Mouse (Mus musculus) heart, embryonic 11.5 days (tissue): ENCODE data around the gene Hook2. TPM values are rescaled to one million over a fixed set of nuclear protein-coding genes. Genes with fewer than 3 reads are reported as not detected.

Experiments used
- ATAC-seq: fragments of 200-750 bp; cut with Nextera tagmentation; replicated peaks from 2 replicates; pipeline ENCODE4 v1.8.0; 2017; ENCODE audit warnings: moderate library complexity; ENCODE audit not compliant: insufficient number of reproducible peaks, low FRiP score, low TSS enrichment
- H3K27ac ChIP-seq: fragments of 300-500 bp; sonication (generic); 2 replicates; pipeline ENCODE4 v1.5.1; 2014; ENCODE audit warnings: mild to moderate bottlenecking, low read depth, low read length
- H3K27me3 ChIP-seq: fragments of 300-500 bp; sonication (generic); 2 replicates; pipeline ENCODE4 v1.6.1; 2014; ENCODE audit warnings: mild to moderate bottlenecking, low read length, mixed read lengths; ENCODE audit not compliant: control insufficient read depth, insufficient read depth
- H3K36me3 ChIP-seq: fragments of 300-500 bp; sonication (generic); 2 replicates; pipeline ENCODE4 v1.6.1; 2014; ENCODE audit warnings: mild to moderate bottlenecking, low read length, moderate library complexity, mixed read lengths; ENCODE audit not compliant: control insufficient read depth, insufficient read depth
- H3K4me1 ChIP-seq: fragments of 300-500 bp; sonication (generic); 2 replicates; pipeline ENCODE4 v1.6.1; 2014; ENCODE audit warnings: low read length; ENCODE audit not compliant: control insufficient read depth, insufficient read depth
- H3K4me2 ChIP-seq: fragments of 300-500 bp; sonication (generic); 2 replicates; pipeline ENCODE4 v1.6.1; 2014; ENCODE audit warnings: mild to moderate bottlenecking, moderate library complexity
- H3K4me3 ChIP-seq: fragments of 300-500 bp; sonication (generic); 2 replicates; pipeline ENCODE4 v1.5.1; 2014; ENCODE audit warnings: low read depth, low read length
- H3K9ac ChIP-seq: fragments of 300-500 bp; sonication (generic); 2 replicates; pipeline ENCODE4 v1.6.1; 2014; ENCODE audit warnings: mild to moderate bottlenecking, low read depth, low read length, moderate library complexity
- H3K9me3 ChIP-seq: fragments of 300-500 bp; sonication (generic); replicated peaks from 2 replicates; pipeline ENCODE4 v1.6.1; 2016; ENCODE audit warnings: low read length; ENCODE audit not compliant: control insufficient read depth
- WGBS: fragments of 180-500 bp; shearing (Covaris S2); extraction: QIAGEN DNeasy Blood & Tissue Kit; methylation state at CpG from one replicate; pipeline ENCODE4 v1.1.7; 2014; ENCODE audit not compliant: insufficient replicate concordance; 5-methylcytosine and 5-hydroxymethylcytosine counted together
- polyA plus RNA-seq: library from polyadenylated mRNA; unstranded; fragments of >200 nt; fragmentation: Nextera tagmentation; extraction: Ambion mirVana; gene quantifications from 2 replicates; pipeline ENCODE4 v1.2.1, GENCODE M21; 2014

Hook2 gene
- polyA plus RNA-seq, 1 experiment from 2014 or later: 7.1 TPM

DNA sequence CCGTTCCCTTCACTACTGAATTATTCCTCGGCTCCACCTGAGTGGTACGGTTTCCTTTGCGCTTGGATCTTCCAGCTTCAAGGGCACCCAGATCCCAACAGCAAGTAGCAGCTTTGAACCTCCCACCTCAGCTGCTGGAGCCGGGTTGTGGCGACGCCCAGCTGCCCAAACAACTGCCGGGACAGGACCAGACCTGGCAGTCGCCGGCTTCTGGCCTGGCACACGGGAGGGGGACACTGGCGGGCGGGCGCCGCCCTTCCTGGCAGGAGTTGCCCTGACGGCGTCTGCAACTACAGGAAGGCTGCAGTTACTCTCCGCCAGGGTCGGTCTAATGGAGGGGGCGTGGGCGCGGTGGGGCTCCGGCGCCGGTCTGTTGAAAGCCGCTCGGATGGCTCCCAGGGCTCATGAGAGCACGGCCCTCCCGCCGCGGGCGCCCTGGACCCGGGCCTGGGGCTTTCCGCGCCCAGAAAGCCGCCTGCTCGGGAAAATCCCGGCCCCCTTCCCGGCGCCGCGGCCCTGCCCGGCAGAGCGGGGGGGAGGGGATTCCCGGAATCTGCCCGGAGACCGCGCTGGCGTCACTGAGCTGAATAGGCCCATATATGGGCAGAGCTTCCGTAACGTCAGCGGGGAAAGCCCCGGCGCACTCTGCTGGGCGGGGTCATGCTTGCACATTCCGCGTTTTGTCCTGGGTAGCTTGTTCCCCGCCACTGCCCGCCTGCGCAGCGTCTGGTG lies 14.2 kb upstream of the Hook2 start:
- peak overlapping the region; percentile 79 for H3K27ac ChIP-seq
- no peaks in the 10 kb centered on the region for H3K27me3 ChIP-seq
- peak; percentile 82 for ATAC-seq
- H3K4me2 ChIP-seq: peak overlapping the region; percentile 98
- peaks cover 8% of the 10 kb centered on the region for H3K36me3 ChIP-seq
- H3K9me3 ChIP-seq: no peaks in the 10 kb centered on the region
- H3K4me3 ChIP-seq: peak overlapping the region; percentile 60
- H3K4me1 ChIP-seq: peaks cover 36% of the 10 kb centered on the region
- WGBS: under 1% methylated on average over 57 of the region's 61 CpGs
- peak overlapping the region; percentile 78 for H3K9ac ChIP-seq

DNA sequence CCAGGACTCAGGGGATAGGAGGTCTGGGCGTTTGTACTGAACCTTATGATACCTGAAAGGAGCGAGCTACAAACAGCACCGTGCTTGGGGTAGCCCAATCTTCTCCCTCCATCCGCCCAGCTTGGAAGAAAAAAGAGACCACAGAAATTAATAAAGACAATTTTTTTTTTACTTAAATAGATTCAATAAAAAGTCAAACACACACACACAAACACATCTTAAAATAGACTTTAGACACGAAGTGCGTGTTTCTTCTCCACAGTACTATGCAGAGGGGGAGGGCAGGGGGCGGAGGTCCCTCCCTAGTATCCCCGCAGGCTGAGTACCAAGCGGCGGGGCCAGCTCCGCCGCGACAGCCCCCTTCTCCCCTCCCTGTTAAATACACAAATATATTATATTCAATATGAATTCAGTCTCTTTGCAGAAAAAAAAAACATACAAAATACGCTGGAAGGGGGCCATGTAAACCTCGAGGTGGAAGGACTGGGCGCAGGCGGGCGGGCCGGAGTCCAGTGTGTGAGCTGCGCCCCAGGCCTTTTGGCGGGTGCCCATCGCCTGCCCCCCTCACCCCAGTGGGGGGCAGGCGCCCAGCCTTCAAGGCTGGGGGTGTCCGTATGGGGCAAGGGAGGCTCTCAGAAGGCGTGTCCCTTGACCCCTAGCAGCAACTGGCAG lies 13.5 kb upstream of the Hook2 start:
- H3K9ac ChIP-seq: peak overlapping the region; percentile 78
- WGBS: 3% methylated on average over 25 of the region's 25 CpGs
- peak overlapping the region; percentile 79 for H3K27ac ChIP-seq
- peak overlapping the region; percentile 98 for H3K4me2 ChIP-seq
- H3K4me1 ChIP-seq: peaks cover 41% of the 10 kb centered on the region
- no peak for ATAC-seq
- peak overlapping the region; percentile 60 for H3K4me3 ChIP-seq
- no peaks in the 10 kb centered on the region for H3K9me3 ChIP-seq
- peaks cover 2% of the 10 kb centered on the region for H3K36me3 ChIP-seq
- 0 out of 2 replicates have a peak, but pooled peaks cover 3% of the 10 kb centered on the region for H3K27me3 ChIP-seq

DNA sequence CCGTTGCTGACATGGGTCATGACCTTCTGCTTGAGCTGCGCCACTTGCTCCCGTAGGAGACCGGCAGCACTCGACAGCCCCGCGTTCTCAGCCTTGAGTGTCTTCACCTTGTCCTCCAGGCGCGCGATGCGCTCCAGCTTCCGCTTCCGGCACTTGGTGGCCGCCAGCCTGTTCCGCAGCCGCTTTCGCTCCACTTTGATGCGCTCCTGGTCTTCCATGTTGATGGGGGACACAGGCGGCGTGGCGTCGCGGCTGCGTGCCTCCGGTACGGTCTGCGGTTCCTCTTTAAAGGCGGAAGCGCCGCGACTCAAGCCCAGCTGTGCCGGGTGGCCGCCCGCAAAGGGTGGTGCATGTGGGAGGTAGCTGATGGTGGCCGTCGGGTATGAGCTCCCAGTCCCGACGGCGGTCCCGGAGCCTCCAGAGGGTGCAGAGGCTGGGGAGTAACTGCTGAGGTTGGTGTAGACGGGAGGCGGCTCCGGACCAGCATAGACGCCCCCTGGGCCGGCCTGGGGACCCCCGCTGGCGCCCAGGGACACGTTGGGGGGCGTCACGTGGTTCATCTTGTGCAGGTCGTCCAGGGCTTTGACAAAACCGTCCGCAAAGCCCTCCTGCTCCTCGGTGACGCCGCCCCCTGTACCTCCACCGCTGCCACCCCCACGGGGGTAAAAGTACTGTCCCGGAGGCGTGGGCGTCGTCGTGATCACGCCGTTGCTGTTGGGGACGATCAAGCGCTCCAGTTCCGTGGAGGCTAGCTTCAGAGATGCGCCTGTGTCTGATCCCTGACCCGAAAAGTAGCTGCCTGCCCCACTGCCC lies 12.8 kb upstream of the Hook2 start:
- Histone ChIP-seq H3K27me3 (0 out of 2 replicates have a peak, but pooled peaks cover 3% of the 10 kb centered on the region), H3K4me1 (peaks cover 43% of the 10 kb centered on the region), H3K4me2 (peak overlapping the region; percentile 98), H3K4me3 (peak overlapping the region; percentile 60), H3K9ac (peak overlapping the region; percentile 78), H3K36me3 (no peaks in the 10 kb centered on the region), H3K27ac (peak overlapping the region; percentile 79), H3K9me3 (no peaks in the 10 kb centered on the region)
- no peak for ATAC-seq
- WGBS: under 1% methylated on average over 70 of the region's 70 CpGs

GRCm38 (mm10) chr8:84978248-84978940 lies 12.0 kb upstream of the Hook2 start, which contains the start of gene Junb:
Gene Junb, minus strand, starts transcription at chr8:84978718.
- Histone ChIP-seq H3K4me1 (peaks cover 43% of the 10 kb centered on the region), H3K4me3 (peak within 1 kb of the TSS; percentile 60), H3K27me3 (0 out of 2 replicates have a peak, but pooled peaks cover 3% of the 10 kb centered on the region), H3K4me2 (peak within 1 kb of the TSS; percentile 98), H3K9ac (peak within 1 kb of the TSS; percentile 78), H3K36me3 (no peaks in the 10 kb centered on the region), H3K9me3 (no peaks in the 10 kb centered on the region), H3K27ac (peak within 1 kb of the TSS; percentile 79)
- 1% methylated on average over 63 of the region's 63 CpGs for WGBS
- peak; percentile 60 for ATAC-seq

DNA sequence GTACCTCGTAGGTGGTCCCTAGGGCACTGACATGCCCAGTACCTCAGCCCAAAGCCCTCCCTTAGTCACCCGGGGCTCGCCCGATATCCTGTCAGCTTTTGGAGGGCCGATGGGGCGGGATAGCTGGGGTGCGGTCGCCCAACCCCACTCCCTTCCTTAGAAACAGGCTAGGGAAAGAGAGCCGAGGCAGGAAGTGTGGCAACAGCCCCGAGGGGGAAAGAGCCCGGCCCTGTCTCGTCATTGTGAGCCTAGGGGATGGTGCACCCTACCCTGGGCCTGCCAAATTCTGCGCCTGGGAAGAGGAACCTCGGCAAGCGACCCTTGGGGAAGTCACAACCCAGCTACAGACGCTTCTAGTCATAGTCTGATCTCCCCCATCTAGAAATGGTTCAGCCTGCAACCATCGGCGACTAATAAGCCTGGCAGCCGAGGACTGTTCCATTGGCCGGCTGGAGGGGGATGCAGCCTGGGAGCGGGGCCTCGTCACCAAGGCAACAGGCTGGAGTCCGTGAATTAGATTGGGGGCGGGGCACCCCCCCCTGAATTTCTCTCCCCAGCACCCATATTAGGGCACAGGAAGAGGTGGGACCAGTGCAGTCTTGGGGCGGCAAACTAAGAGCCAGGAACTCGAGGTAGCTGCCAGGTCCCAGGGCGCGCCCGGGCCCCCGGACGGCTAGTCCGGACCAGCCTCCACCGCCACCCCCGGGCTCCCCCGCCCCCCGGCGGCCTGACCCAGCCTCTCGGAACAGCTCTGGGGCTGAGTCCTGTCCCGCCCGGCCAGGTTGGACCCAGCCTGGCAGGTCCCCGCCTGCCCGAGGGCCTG lies 10.6 kb upstream of the Hook2 start:
- Histone ChIP-seq H3K4me2 (peak overlapping the region; percentile 98), H3K9ac (peak overlapping the region; percentile 67), H3K27me3 (0 out of 2 replicates have a peak, but pooled peaks cover 3% of the 10 kb centered on the region), H3K4me3 (peak overlapping the region; percentile 42), H3K36me3 (no peaks in the 10 kb centered on the region), H3K4me1 (peaks cover 50% of the 10 kb centered on the region), H3K27ac (0 out of 2 replicates have a peak overlapping the region, but pooled peaks have one; percentile 30), H3K9me3 (no peaks in the 10 kb centered on the region)
- peak; percentile 11; the same call in 1 of the 2 replicates for ATAC-seq
- 2% methylated on average over 39 of the region's 42 CpGs for WGBS

DNA sequence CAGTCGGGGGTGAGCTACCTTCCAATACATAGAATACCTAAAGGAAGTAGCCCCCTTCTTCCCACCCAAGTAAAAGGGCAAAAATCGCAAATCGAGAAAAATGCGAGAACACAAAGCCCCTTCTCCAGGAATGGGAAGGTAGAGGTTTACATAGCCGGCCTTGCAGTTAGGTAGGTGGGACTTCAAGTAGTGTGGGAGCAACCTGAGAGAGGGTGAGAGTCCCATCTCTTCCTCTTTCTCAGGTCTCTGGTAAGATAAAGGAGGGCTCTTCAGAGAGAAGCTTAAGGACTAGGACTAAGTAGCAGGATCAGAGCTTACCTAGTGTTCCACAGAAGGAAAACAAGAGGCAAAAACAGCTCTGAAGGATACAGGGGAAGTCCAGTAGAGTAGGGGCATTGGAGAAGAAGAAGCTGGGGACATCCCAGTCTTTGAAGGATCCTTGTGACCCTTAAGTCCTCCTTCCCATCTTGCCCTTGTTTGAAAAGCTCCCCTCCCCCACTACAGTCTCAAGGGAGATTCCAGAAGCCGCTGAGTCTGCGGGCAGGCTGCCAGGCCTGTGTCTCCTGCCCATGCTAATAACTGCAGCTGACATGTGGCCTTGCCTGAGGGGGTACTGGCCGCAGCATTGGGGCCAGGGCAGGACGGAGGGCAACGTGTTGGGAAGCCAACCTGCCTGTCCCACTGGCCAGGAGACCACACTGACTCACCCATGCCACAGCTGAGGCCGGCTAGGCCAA lies 9.6 kb upstream of the Hook2 start:
- Histone ChIP-seq H3K9me3 (no peaks in the 10 kb centered on the region), H3K9ac (0 out of 2 replicates have a peak overlapping the region, but pooled peaks have one; percentile 3), H3K4me3 (no peak overlapping the region), H3K4me2 (peak overlapping the region; percentile 98), H3K27ac (no peak overlapping the region; the same call in 1 of the 2 replicates), H3K4me1 (peaks cover 54% of the 10 kb centered on the region), H3K36me3 (no peaks in the 10 kb centered on the region), H3K27me3 (0 out of 2 replicates have a peak, but pooled peaks cover 3% of the 10 kb centered on the region)
- no peak for ATAC-seq
- 36% methylated on average over 11 of the region's 11 CpGs for WGBS
